Mouse (Mus musculus) bone marrow, adult 2 months (tissue): ENCODE measurements around the gene Axl.

Source experiments
- CTCF ChIP-seq: fragments of 200-500 bp; IDR thresholded peaks from 2 replicates; pipeline ENCODE4 v1.5.1; 2011; ENCODE audit warnings: low read length, control low read depth; ENCODE audit not compliant: control insufficient read depth, insufficient read depth
- POLR2A ChIP-seq: fragments of 200-500 bp; IDR thresholded peaks from 2 replicates; pipeline ENCODE4 v1.6.1; 2011; ENCODE audit warnings: low read depth, mild to moderate bottlenecking, control low read depth, low read length, borderline replicate concordance; ENCODE audit not compliant: control insufficient read depth

DNA sequence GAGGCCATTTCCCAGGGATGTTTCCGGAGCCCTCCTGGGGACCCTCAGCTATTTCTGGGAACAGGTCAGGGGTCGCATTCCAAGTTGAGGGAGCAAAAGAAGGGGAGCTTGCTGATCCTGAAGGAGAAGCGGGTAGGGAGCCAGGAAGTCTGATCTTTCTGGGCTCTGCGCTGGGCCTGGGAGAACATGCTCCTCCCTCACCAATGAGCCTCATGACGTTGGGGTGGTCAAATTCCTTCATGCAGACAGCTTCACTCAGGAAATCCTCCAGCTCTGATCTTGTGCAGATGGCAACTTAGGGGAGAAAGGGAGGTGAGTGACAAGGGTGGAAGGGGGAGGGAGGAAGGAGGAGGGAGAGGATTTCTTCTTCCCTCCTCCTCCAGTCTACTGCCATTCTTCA is 24.3 kb downstream of the Axl start:
- TF ChIP-seq POLR2A (no peak), CTCF (no peak)
